Comparison of ENCODE assay signal across 31 mouse cellular contexts in the genomic region with DNA sequence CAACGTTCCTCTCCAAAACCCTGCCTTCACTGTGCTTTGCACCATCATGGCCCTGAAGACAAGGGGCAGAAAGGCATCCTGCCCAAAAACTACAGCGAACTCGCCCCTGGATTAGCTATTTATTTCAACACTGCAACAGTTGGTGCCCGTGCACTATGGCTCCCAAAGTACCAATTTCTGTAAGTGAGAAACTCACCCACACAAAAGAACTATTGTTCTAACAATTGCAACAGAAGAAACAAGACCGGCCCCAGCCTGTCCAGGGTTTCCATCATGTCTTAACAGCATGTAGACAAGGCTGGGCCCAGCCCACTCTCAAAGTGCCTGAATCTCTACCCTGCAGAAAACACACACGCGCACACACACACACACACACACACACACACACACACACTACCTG. TPM values are rescaled to one million over a fixed set of nuclear protein-coding genes. Genes with fewer than 3 reads are reported as not detected.
A peak's percentile ranks its signal among the peaks of the same experiment; 100 is the strongest.
DNase-seq lines count a peak whose midpoint lies in the region; ATAC-seq and TF ChIP-seq lines count a peak whose summit lies in the region.
"Had no signal": no experiment of that assay in that cellular context is flagged by ENCODE, and none has a peak within 500 bp of the region (broad histone marks: within the 10 kb centered on the region; RNA-seq: fewer than 3 reads in every experiment).

No protein-coding gene starts in this region.

- H3K4me1 ChIP-seq in embryonic facial prominence, embryonic 14.5 days (ENCODE audit: control insufficient read depth, insufficient read depth, low read length): no peaks in the 10 kb centered on the region
- H3K4me1 ChIP-seq in embryonic facial prominence, embryonic 10.5 days: no peaks in the 10 kb centered on the region
- H3K4me1 ChIP-seq in testis, adult 2 months (ENCODE audit: control insufficient read depth, insufficient read depth, low read length): peaks cover 6% of the 10 kb centered on the region
- H3K4me1 ChIP-seq in heart, embryonic 10.5 days: no peaks in the 10 kb centered on the region
- H3K4me1 ChIP-seq: embryonic facial prominence, embryonic 12.5 days; embryonic facial prominence, embryonic 15.5 days; forebrain, embryonic 13.5 days; forebrain, embryonic 15.5 days had no signal

- ATAC-seq in embryonic facial prominence, embryonic 14.5 days (ENCODE audit: low read depth): peak; percentile 57; the same call in 1 of the 2 replicates
- ATAC-seq: activated CD4-positive, CD25-positive, alpha-beta regulatory T cell, adult 4 months; CD4-positive, CD25-positive, alpha-beta regulatory T cell, adult 4 months; forebrain, embryonic 13.5 days; forebrain, embryonic 15.5 days; forebrain, postnatal 0 days; Patski had no signal

- TF ChIP-seq POLR2A in testis, adult 2 months (IDR thresholded peaks at IDR 0.05; ENCODE audit: control insufficient read depth, low read depth, low read length): no peak

- no peak overlapping the region for H3K4me2 ChIP-seq in embryonic facial prominence, embryonic 14.5 days (ENCODE audit: low read depth, low read length)
- H3K4me2 ChIP-seq: embryonic facial prominence, embryonic 12.5 days; embryonic facial prominence, embryonic 15.5 days; forebrain, embryonic 13.5 days; forebrain, embryonic 15.5 days had no signal

- no peaks in the 10 kb centered on the region for H3K9me3 ChIP-seq in embryonic facial prominence, embryonic 14.5 days (ENCODE audit: control insufficient read depth, low read length)
- no peaks in the 10 kb centered on the region for H3K9me3 ChIP-seq in embryonic facial prominence, embryonic 10.5 days
- no peaks in the 10 kb centered on the region for H3K9me3 ChIP-seq in heart, embryonic 10.5 days
- H3K9me3 ChIP-seq: embryonic facial prominence, embryonic 12.5 days; embryonic facial prominence, embryonic 15.5 days; forebrain, embryonic 13.5 days; forebrain, embryonic 15.5 days; G1E had no signal

- H3K4me3 ChIP-seq in embryonic facial prominence, embryonic 14.5 days (ENCODE audit: low read depth, low read length): no peak overlapping the region
- no peak overlapping the region for H3K4me3 ChIP-seq in embryonic facial prominence, embryonic 10.5 days
- H3K4me3 ChIP-seq in testis, adult 2 months (ENCODE audit: control insufficient read depth, low read depth, low read length): peak overlapping the region; percentile 83
- no peak overlapping the region for H3K4me3 ChIP-seq in heart, embryonic 10.5 days
- H3K4me3 ChIP-seq: embryonic facial prominence, embryonic 12.5 days; embryonic facial prominence, embryonic 15.5 days; erythroblast, embryonic 14.5 days; forebrain, embryonic 13.5 days; forebrain, embryonic 15.5 days had no signal

- no peaks in the 10 kb centered on the region for H3K36me3 ChIP-seq in embryonic facial prominence, embryonic 14.5 days (ENCODE audit: control insufficient read depth, insufficient read depth, low read length)
- no peaks in the 10 kb centered on the region for H3K36me3 ChIP-seq in embryonic facial prominence, embryonic 10.5 days (replicated peaks)
- no peaks in the 10 kb centered on the region for H3K36me3 ChIP-seq in testis, adult 2 months (ENCODE audit: control insufficient read depth, insufficient read depth, low read length)
- H3K36me3 ChIP-seq in heart, embryonic 10.5 days: no peaks in the 10 kb centered on the region
- H3K36me3 ChIP-seq: embryonic facial prominence, embryonic 12.5 days; embryonic facial prominence, embryonic 15.5 days; forebrain, embryonic 15.5 days; G1E had no signal

- no peaks in the 10 kb centered on the region for H3K27me3 ChIP-seq in embryonic facial prominence, embryonic 14.5 days (replicated peaks; ENCODE audit: control insufficient read depth, insufficient read depth, low read length)
- H3K27me3 ChIP-seq in embryonic facial prominence, embryonic 10.5 days (replicated peaks; ENCODE audit: low read depth, poor library complexity, severe bottlenecking): no peaks in the 10 kb centered on the region
- no peaks in the 10 kb centered on the region for H3K27me3 ChIP-seq in testis, adult 2 months (ENCODE audit: control insufficient read depth, insufficient read depth, low read length)
- H3K27me3 ChIP-seq in heart, embryonic 10.5 days (ENCODE audit: insufficient read depth, poor library complexity, severe bottlenecking): no peaks in the 10 kb centered on the region; the same call in 1 of the 2 replicates
- H3K27me3 ChIP-seq: CH12.LX; embryonic facial prominence, embryonic 12.5 days; embryonic facial prominence, embryonic 15.5 days; forebrain, embryonic 13.5 days; forebrain, embryonic 15.5 days; Patski had no signal

- DNase-seq in embryonic facial prominence, embryonic 14.5 days (ENCODE audit: low spot score): peak; percentile 21
- DNase-seq in embryonic facial prominence, embryonic 10.5 days (ENCODE audit: low spot score): no peak
- DNase-seq in testis, postnatal 10 days (ENCODE audit: low spot score): no peak
- DNase-seq in gonadal fat pad, adult 2 months (ENCODE audit: low read depth): peak; percentile 80
- DNase-seq in heart, embryonic 10.5 days (ENCODE audit: low spot score): no peak
- DNase-seq in MN1 (ENCODE audit: low spot score): no peak
- DNase-seq: adrenal gland, adult 8-10 months; adrenal gland, postnatal 14 days; adrenal gland, postnatal 36 days; B cell, adult 2 months; cerebellum, adult 11 months; cerebellum, adult 18-20 months; cerebellum, adult 8-10 months; cerebellum, adult 9-11 months; cerebellum, postnatal 14 days; cerebellum, postnatal 36 days; embryo, embryonic 11 days; forebrain, postnatal 0 days had no signal

- TF ChIP-seq CTCF in testis, adult 2 months (IDR thresholded peaks at IDR 0.05; ENCODE audit: control insufficient read depth, insufficient read depth, insufficient replicate concordance, low read depth, low read length): no peak

- H3K9ac ChIP-seq in embryonic facial prominence, embryonic 14.5 days (ENCODE audit: low read depth, low read length): no peak overlapping the region
- H3K9ac ChIP-seq: embryonic facial prominence, embryonic 12.5 days; embryonic facial prominence, embryonic 15.5 days; forebrain, embryonic 13.5 days; forebrain, embryonic 15.5 days; forebrain, postnatal 0 days had no signal

- WGBS in embryonic facial prominence, embryonic 14.5 days: 71% methylated on average over 7 of the region's 7 CpGs
- WGBS in embryonic facial prominence, embryonic 10.5 days: 68% methylated on average over 7 of the region's 7 CpGs
- WGBS in heart, embryonic 10.5 days: 82% methylated on average over 7 of the region's 7 CpGs

- H3K27ac ChIP-seq in embryonic facial prominence, embryonic 14.5 days (replicated peaks; ENCODE audit: low read depth, low read length): no peak overlapping the region
- H3K27ac ChIP-seq in embryonic facial prominence, embryonic 10.5 days (replicated peaks): no peak overlapping the region
- peak overlapping the region; percentile 30; the same call in 1 of the 2 replicates for H3K27ac ChIP-seq in testis, adult 2 months (ENCODE audit: control insufficient read depth, insufficient read depth, low read depth, low read length)
- no peak overlapping the region for H3K27ac ChIP-seq in heart, embryonic 10.5 days
- H3K27ac ChIP-seq: embryonic facial prominence, embryonic 12.5 days; embryonic facial prominence, embryonic 15.5 days; forebrain, embryonic 13.5 days; forebrain, embryonic 15.5 days had no signal

RNA-seq across cellular contexts. Expression of gene Saxo1, which starts 0.8 kb away (rescaled TPM):
- 0.10 and 0.28 TPM in 2 replicates for polyA plus RNA-seq in embryonic facial prominence, embryonic 14.5 days (2014; fragmentation: Nextera tagmentation; extraction: Ambion mirVana)
- polyA plus RNA-seq in embryonic facial prominence, embryonic 10.5 days (2016; fragmentation: Nextera tagmentation; extraction: Ambion mirVana): not detected in 2 replicates
- polyA plus RNA-seq in testis, adult 2 months (2012; rRNA removed): 87.4 and 95.3 TPM in 2 replicates
- polyA plus RNA-seq in gonadal fat pad, adult 2 months (2012; rRNA removed): 0.28 and 0.34 TPM in 2 replicates
- not detected in 2 replicates for polyA plus RNA-seq in heart, embryonic 10.5 days (2016; fragmentation: Nextera tagmentation; extraction: Ambion mirVana)
- polyA plus RNA-seq: activated CD4-positive, CD25-positive, alpha-beta regulatory T cell, adult 4 months; brain, embryonic 14.5 days; CD4-positive, CD25-positive, alpha-beta regulatory T cell, adult 4 months; embryonic facial prominence, embryonic 12.5 days; embryonic facial prominence, embryonic 15.5 days; erythroblast, embryonic 14.5 days; forebrain, embryonic 11.5 days; forebrain, embryonic 13.5 days; forebrain, embryonic 15.5 days; forebrain, postnatal 0 days; G1E; Patski had no signal

RNA-seq across cellular contexts. Expression of gene Rraga, which starts 18.1 kb away (rescaled TPM):
- polyA plus RNA-seq in embryonic facial prominence, embryonic 14.5 days (2014; fragmentation: Nextera tagmentation; extraction: Ambion mirVana): 94.8 and 95.3 TPM in 2 replicates
- polyA plus RNA-seq in embryonic facial prominence, embryonic 10.5 days (2016; fragmentation: Nextera tagmentation; extraction: Ambion mirVana): 60.7 and 66.2 TPM in 2 replicates
- polyA plus RNA-seq in testis, adult 2 months (2012; rRNA removed): 18.9 and 20.9 TPM in 2 replicates
- polyA plus RNA-seq in gonadal fat pad, adult 2 months (2012; rRNA removed): 46.5 and 59.7 TPM in 2 replicates
- 32.2 and 50.4 TPM in 2 replicates for polyA plus RNA-seq in heart, embryonic 10.5 days (2016; fragmentation: Nextera tagmentation; extraction: Ambion mirVana)

RNA-seq across cellular contexts. Expression of gene Haus6, which starts 54.5 kb away (rescaled TPM):
- 12.2 and 14.5 TPM in 2 replicates for polyA plus RNA-seq in embryonic facial prominence, embryonic 14.5 days (2014; fragmentation: Nextera tagmentation; extraction: Ambion mirVana)
- 30.3 and 31.7 TPM in 2 replicates for polyA plus RNA-seq in embryonic facial prominence, embryonic 10.5 days (2016; fragmentation: Nextera tagmentation; extraction: Ambion mirVana)
- polyA plus RNA-seq in testis, adult 2 months (2012; rRNA removed): 8.8 and 12.2 TPM in 2 replicates
- polyA plus RNA-seq in gonadal fat pad, adult 2 months (2012; rRNA removed): 3.8 and 5.7 TPM in 2 replicates
- 17.3 and 21.2 TPM in 2 replicates for polyA plus RNA-seq in heart, embryonic 10.5 days (2016; fragmentation: Nextera tagmentation; extraction: Ambion mirVana)

Comparison
In these comparisons a context has a peak if more than half of its experiments do, and no peak if none do; other contexts are left out.
1. DNase-seq: peak in embryonic facial prominence, embryonic 14.5 days (single experiment) and gonadal fat pad, adult 2 months (single experiment); none in embryonic facial prominence, embryonic 10.5 days (single experiment), testis, postnatal 10 days (single experiment), heart, embryonic 10.5 days (single experiment) and MN1 (single experiment).
2. RNA of gene Saxo1, which starts 0.8 kb away (polyA plus RNA-seq): 87.4 to 95.3 TPM in testis, adult 2 months; 0.28 to 0.34 TPM in gonadal fat pad, adult 2 months, not detected in embryonic facial prominence, embryonic 10.5 days, 0.10 to 0.28 TPM in embryonic facial prominence, embryonic 14.5 days and not detected in heart, embryonic 10.5 days; every median in the first group is over 10 times any median in the second.